Mouse (Mus musculus) small intestine, adult 2 months (tissue): Measurements from ENCODE around the gene Rfc3. TPM values are rescaled to one million over a fixed set of nuclear protein-coding genes. Genes with fewer than 3 reads are reported as not detected.
"Not testable (repeated sequence)": the region's sequence is repeated elsewhere in the genome, so short reads cannot be mapped to it uniquely, and the experiment has no call there.

ENCODE experiments used
- H3K27ac ChIP-seq: fragments of 200-500 bp; 2 replicates; pipeline ENCODE4 v1.5.1; 2012; ENCODE audit warnings: low read depth, low read length, control low read depth, inconsistent platforms; ENCODE audit not compliant: insufficient read depth
- H3K27me3 ChIP-seq: fragments of 200-500 bp; 2 replicates; pipeline ENCODE4 v1.6.1; 2012; ENCODE audit warnings: mild to moderate bottlenecking, moderate library complexity, low read length, inconsistent platforms; ENCODE audit not compliant: control insufficient read depth, insufficient read depth
- H3K36me3 ChIP-seq: fragments of 200-500 bp; 2 replicates; pipeline ENCODE4 v1.6.1; 2012; ENCODE audit warnings: mild to moderate bottlenecking, low read length, control low read depth, inconsistent platforms; ENCODE audit not compliant: control insufficient read depth, insufficient read depth
- H3K4me1 ChIP-seq: fragments of 200-500 bp; 2 replicates; pipeline ENCODE4 v1.6.1; 2012; ENCODE audit warnings: low read length, inconsistent platforms, mixed read lengths; ENCODE audit not compliant: control insufficient read depth, insufficient read depth, insufficient read length
- H3K4me3 ChIP-seq: fragments of 200-500 bp; 2 replicates; pipeline ENCODE4 v1.5.1; 2012; ENCODE audit warnings: low read depth, mild to moderate bottlenecking, control low read depth, inconsistent platforms, low read length, moderate library complexity
- CTCF ChIP-seq: fragments of 200-500 bp; IDR thresholded peaks from 2 replicates; pipeline ENCODE4 v1.5.1; 2012; ENCODE audit warnings: low read depth, mild to moderate bottlenecking, control low read depth, inconsistent platforms, low read length, moderate library complexity, mixed read lengths; ENCODE audit not compliant: insufficient replicate concordance, insufficient read length; ENCODE audit errors: extremely low read depth
- POLR2A ChIP-seq: fragments of 200-500 bp; IDR thresholded peaks from 2 replicates; pipeline ENCODE4 v1.6.1; 2012; ENCODE audit warnings: low read depth, mild to moderate bottlenecking, control low read depth, inconsistent platforms, low read length, moderate library complexity
- WGBS: fragments of 180-500 bp; shearing (Covaris S2); methylation state at CpG from one replicate; pipeline ENCODE4 v1.1.7; 2018; 5-methylcytosine and 5-hydroxymethylcytosine counted together
- polyA plus RNA-seq: library from polyadenylated mRNA; depleted of rRNA; stranded (reverse); fragments of >200 nt; gene quantifications from 2 replicates; pipeline ENCODE4 v1.2.3, GENCODE M21; 2012; rRNA removed

Gene Rfc3
- polyA plus RNA-seq = 4.5 and 7.2 TPM in 2 replicates

DNA sequence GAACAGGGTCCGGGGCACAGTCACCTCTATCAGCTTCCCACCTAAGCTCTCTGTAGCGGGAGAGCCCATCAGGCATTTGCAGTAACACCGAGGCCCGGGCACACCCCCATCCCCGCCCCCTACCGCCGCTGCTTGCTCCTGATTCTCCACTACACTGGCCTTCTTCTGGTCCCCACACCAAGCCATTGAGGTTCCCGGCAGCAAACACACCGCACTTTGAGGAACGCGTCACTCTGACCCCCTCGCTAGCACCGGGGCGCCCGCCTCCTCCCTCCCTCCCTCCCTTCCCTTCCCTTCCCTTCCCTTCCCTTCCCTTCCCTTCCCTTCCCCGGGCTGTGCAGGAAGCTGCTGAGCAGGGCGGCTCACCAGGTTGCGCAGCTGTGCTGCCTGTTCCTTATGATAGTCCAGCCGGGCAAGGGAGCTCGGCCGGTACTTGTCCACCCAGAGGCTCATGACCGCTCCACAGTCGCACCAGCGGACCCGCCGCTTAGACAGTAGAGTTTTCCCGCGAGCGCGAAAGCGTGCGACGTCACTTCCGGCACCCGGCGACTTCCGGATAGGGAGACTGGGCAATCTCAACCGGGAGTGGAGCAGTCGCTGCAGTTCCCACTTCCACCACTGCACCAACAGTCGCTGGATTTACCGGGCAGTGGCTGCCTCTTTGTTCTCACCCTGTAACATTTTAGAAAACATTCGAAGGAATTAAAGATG, at the start of gene Rfc3:
Rfc3 (minus strand) TSS at position 543 of the 711 bp plus-strand sequence.
- no peaks in the 10 kb centered on the region for H3K27me3 ChIP-seq
- H3K36me3 ChIP-seq = peaks cover 17% of the 10 kb centered on the region
- under 1% methylated on average over 42 of the region's 42 CpGs for WGBS
- H3K4me1 ChIP-seq = peaks cover 1% of the 10 kb centered on the region; the same call in 1 of the 2 replicates
- TF ChIP-seq POLR2A (0 out of 2 replicates have a peak, but pooled peaks have one; percentile 45), CTCF (peak; percentile 77)
- H3K27ac ChIP-seq = peak within 1 kb of the TSS; percentile 29
- H3K4me3 ChIP-seq = peak within 1 kb of the TSS; percentile 90

DNA sequence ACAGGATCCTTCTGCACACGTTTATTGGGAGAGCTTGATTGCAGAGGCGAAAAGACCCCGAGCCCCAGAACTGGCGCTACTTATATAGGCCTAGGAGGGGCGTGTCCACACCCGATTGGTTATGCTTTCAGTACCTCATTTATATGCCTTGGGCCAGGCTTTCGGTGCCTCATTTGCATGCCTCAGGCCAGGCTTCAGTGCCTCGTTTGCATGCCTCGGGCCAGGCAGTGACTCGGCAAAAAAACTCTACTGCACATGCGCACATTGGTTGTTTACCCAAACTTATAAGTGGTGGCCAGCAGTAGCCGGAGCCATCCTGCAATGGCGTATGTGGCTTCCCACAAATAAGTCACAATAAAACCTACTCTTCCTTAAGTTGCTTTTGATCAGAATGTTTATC, 42.6 kb upstream of the Rfc3 start:
- not testable (repeated sequence) for H3K4me3 ChIP-seq, H3K4me1 ChIP-seq, H3K27ac ChIP-seq, H3K36me3 ChIP-seq, H3K27me3 ChIP-seq
- WGBS = 89% methylated on average over 13 of the region's 13 CpGs

DNA sequence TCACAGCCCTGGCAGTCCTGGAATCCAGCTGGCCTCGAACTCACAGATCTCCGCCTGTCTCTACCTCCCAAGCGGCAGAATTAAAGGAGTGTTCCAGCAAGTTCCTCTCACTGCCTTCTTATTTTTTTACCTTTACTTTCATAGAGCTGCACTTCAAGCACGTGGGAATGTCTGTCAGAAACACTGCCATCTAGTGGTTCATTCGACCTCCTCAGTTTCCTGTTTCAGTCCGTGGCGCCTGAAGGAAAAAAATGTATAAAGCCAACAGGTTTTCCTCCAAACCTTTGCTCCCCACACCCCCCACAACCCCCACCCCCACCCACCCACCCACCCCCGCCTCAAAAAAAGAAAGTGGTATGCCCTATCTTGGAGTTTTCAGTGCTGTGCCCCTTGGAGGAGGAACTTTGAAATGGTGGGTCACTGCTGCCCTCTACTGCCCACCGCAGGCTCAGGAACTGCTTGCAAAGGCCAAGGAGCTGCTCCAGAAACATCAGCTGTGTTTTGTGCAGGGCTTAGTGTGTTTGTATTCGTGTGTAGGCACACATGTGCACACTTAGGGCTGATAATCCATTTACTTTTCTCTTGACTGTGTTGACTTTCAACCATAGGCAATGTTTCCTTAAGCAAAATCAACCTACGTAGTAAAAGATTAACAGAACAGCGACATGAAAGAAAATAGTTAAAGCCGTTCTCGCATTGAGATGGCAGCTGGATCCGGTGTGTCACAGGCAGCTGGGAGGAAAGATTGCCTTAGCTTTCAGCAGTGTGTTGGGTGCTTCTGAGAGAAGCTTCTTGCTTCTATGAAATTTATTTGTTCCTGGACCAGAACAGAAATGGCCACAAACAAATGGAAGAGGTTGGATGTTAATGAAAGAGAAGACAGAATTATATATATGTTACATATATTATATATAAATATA, 35.8 kb upstream of the Rfc3 start:
- peak; percentile 93; the same call in 1 of the 2 replicates for TF ChIP-seq CTCF
- no peak for TF ChIP-seq POLR2A
- Histone ChIP-seq H3K27me3 (no peaks in the 10 kb centered on the region), H3K27ac (no peak overlapping the region), H3K4me3 (no peak overlapping the region), H3K4me1 (no peaks in the 10 kb centered on the region), H3K36me3 (no peaks in the 10 kb centered on the region)
- 6% methylated on average over 15 of the region's 15 CpGs for WGBS

DNA sequence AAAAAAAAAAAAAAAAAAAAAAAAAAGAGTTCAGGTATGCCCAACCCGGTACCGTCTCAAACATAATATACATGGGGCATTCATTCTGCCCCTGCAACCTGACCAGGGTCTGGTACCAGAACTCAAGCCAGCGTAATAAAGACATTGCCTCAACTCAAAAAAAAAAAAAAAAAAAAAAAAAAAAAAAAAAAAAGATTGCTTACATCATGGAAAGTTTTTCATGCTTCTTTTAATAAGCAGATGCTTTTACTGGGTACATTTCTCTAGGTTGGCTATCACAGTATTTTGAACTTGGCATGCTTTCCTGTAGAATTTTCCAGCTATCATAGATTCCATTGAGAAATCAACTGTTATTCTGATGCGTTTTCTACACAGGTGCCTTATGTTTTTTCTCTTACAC, 11.2 kb upstream of the Rfc3 start:
- Histone ChIP-seq H3K27ac (no peak overlapping the region), H3K4me1 (no peaks in the 10 kb centered on the region), H3K4me3 (no peak overlapping the region), H3K36me3 (no peaks in the 10 kb centered on the region), H3K27me3 (no peaks in the 10 kb centered on the region)
- TF ChIP-seq CTCF (no peak), POLR2A (no peak)
- WGBS = 91% methylated on average over 4 of the region's 4 CpGs

DNA sequence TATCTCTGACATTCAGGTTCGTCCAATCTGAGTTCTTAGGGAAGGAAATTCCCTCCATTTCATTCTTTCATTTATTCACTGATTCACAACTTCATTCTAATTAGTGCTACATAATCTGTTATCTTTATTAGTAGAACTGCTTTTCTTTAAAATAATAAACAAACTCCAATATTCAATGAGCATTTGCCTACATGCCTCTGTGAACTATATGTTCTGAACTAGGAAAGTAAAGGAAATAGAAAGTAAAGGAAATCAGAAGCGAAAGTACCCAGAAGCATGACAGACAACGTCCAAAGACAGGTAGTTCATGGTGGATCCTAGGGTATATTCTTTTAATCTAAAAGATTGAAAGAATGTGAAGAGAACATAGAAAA, 356 bp upstream of the Rfc3 start:
- no peak overlapping the region for H3K4me3 ChIP-seq
- H3K4me1 ChIP-seq = peaks cover 1% of the 10 kb centered on the region; the same call in 1 of the 2 replicates
- peaks cover 12% of the 10 kb centered on the region for H3K36me3 ChIP-seq
- no peaks in the 10 kb centered on the region for H3K27me3 ChIP-seq
- H3K27ac ChIP-seq = no peak overlapping the region
- TF ChIP-seq CTCF (no peak), POLR2A (no peak)
- 61% methylated on average over 3 of the region's 3 CpGs for WGBS

DNA sequence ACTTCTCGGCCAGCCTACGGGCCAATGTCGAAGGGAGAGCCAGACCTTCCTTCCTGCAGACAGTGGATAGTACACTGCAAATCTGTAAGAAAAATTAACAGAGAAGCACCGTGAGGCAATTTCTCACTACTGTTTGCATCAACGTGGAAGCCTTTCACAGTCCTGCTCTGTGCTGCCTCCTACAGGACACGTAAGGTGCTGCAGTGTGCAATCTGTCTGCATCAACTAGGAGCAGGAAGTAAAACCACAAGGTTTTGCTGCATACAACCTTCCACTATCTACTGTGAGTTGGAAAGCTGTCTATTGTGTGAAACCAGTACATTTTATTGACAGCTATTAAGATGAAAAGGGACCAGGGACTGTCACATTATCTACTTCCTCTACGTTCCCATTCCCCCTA, 6.2 kb downstream of the Rfc3 start:
- H3K27me3 ChIP-seq = no peaks in the 10 kb centered on the region
- 89% methylated on average over 7 of the region's 7 CpGs for WGBS

DNA sequence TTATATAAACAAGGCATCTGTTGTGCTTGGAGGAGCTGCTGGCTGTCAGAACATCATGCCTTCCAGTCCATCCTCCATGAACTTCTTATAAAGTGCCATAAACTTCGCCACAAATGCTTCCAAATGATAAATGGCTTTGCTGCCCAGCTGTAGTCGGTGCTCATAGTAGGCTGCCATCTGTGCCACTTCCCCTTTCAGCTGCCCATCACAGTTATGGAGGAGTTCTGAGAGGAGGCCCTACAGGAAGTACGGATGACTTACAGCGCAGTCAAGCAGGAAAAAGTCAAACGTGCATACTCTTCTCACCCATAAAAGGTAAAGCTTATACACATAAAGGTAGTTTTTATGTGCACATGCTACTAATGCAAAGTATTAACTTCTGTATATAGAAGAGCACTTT, 8.2 kb downstream of the Rfc3 start:
- no peak overlapping the region for H3K27ac ChIP-seq
- TF ChIP-seq POLR2A (no peak), CTCF (no peak)
- no peak overlapping the region for H3K4me3 ChIP-seq
- no peaks in the 10 kb centered on the region for H3K4me1 ChIP-seq
- WGBS = 79% methylated on average over 5 of the region's 5 CpGs
- H3K27me3 ChIP-seq = no peaks in the 10 kb centered on the region
- H3K36me3 ChIP-seq = peaks cover 42% of the 10 kb centered on the region

More for the DNA sequence above, 6.2 kb downstream of the Rfc3 start:
- Histone ChIP-seq H3K4me1 (no peaks in the 10 kb centered on the region), H3K36me3 (peaks cover 46% of the 10 kb centered on the region), H3K4me3 (no peak overlapping the region), H3K27ac (no peak overlapping the region)
- TF ChIP-seq POLR2A (no peak), CTCF (peak; percentile 43; the same call in 1 of the 2 replicates)
